In the genomic region with DNA sequence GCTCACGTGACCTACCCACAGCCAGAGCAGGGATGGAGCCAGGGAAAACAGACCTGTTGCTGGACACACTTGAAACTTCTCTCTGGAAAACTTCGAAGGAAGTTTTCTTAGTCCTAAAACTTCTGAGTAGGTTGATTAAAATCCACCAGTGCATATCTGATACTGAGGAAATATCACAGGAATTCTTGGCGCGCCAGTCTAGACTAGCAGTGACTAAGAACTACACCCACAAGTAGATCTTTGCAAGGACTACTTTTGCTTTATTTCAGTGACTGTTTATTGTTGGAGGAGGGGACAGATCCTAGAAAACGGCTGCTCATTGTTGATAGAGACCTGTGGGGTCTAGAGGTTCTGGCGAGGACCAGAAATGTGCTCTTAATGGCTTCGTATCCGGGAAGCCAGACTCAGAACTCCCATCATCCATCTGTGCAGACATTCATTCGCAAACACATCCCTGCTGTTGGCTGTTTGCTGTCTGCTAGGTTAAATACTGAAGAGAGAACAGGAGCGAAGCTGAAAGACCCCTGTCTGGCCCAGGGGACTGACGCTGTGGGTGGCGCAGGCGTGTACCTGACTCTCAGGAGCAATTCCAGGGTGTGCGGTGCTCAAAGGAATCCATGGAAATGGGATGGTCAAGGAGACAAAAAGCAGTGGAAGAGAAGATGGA, we compare ENCODE assay signal across 17 mouse cellular contexts.
"Had no signal": no experiment of that assay in that cellular context is flagged by ENCODE, and none has a peak within 500 bp of the region (broad histone marks: within the 10 kb centered on the region; RNA-seq: fewer than 3 reads in every experiment).

No protein-coding gene starts in this region.

- H3K27me3 ChIP-seq: liver, embryonic 12.5 days; liver, embryonic 15.5 days; lung, embryonic 15.5 days had no signal

- H3K4me2 ChIP-seq: limb, embryonic 13.5 days; liver, embryonic 12.5 days; liver, embryonic 15.5 days; lung, embryonic 15.5 days had no signal

- DNase-seq: kidney, adult 18-20 months; kidney, adult 9 months; kidney, postnatal 14 days; kidney, postnatal 4 days; liver; lung, adult 18-20 months; lung, postnatal 10 days; lung, postnatal 36 days; thymus, postnatal 25 days had no signal

- H3K9ac ChIP-seq: limb, embryonic 13.5 days; liver, embryonic 12.5 days; liver, embryonic 15.5 days; lung, embryonic 15.5 days had no signal

- H3K36me3 ChIP-seq: limb, embryonic 10.5 days; limb, embryonic 13.5 days; liver, embryonic 12.5 days; liver, embryonic 15.5 days; lung, embryonic 15.5 days; midbrain, embryonic 10.5 days had no signal

- H3K4me1 ChIP-seq: limb, embryonic 10.5 days; liver, embryonic 12.5 days; liver, embryonic 15.5 days; lung, embryonic 15.5 days; megakaryocyte, embryonic 14.5 days had no signal

- ATAC-seq: liver, embryonic 12.5 days; midbrain, embryonic 16.5 days had no signal

- H3K27ac ChIP-seq: limb, embryonic 10.5 days; limb, embryonic 13.5 days; liver, embryonic 12.5 days; liver, embryonic 15.5 days; lung, embryonic 15.5 days; midbrain, embryonic 10.5 days had no signal

- H3K4me3 ChIP-seq: limb, embryonic 10.5 days; limb, embryonic 13.5 days; liver, embryonic 12.5 days; liver, embryonic 15.5 days; lung, embryonic 15.5 days; megakaryocyte, embryonic 14.5 days; midbrain, embryonic 10.5 days had no signal

- H3K9me3 ChIP-seq: limb, embryonic 10.5 days; limb, embryonic 13.5 days; liver, embryonic 12.5 days; liver, embryonic 15.5 days; lung, embryonic 15.5 days; midbrain, embryonic 10.5 days had no signal
